ENCODE assay signal across 15 mouse cellular contexts in genomic region chr1:152217404-152217803, GRCm38 (mm10).
DNase-seq lines count a peak whose midpoint lies in the region; ATAC-seq and TF ChIP-seq lines count a peak whose summit lies in the region.
"Had no signal": no experiment of that assay in that cellular context is flagged by ENCODE, and none has a peak within 500 bp of the region (broad histone marks: within the 10 kb centered on the region; RNA-seq: fewer than 3 reads in every experiment).

No protein-coding gene starts in this region.

- H3K9me3 ChIP-seq in hindbrain, postnatal 0 days (ENCODE audit: low read length), result no peaks in the 10 kb centered on the region
- H3K9me3 ChIP-seq in hindbrain, embryonic 10.5 days, result no peaks in the 10 kb centered on the region
- no peaks in the 10 kb centered on the region for H3K9me3 ChIP-seq in midbrain, embryonic 14.5 days (ENCODE audit: control insufficient read depth, low read length)
- H3K9me3 ChIP-seq in midbrain, embryonic 13.5 days, result no peaks in the 10 kb centered on the region
- H3K9me3 ChIP-seq: hindbrain, embryonic 15.5 days; midbrain, embryonic 12.5 days had no signal

- no peak for ATAC-seq in hindbrain, postnatal 0 days
- ATAC-seq in midbrain, embryonic 14.5 days (ENCODE audit: low FRiP score, low TSS enrichment), result no peak
- no peak for ATAC-seq in midbrain, embryonic 13.5 days

- H3K9ac ChIP-seq in hindbrain, postnatal 0 days (replicated peaks; ENCODE audit: low read length), result no peak overlapping the region
- H3K9ac ChIP-seq in midbrain, embryonic 14.5 days (replicated peaks; ENCODE audit: low read length), result no peak overlapping the region
- no peak overlapping the region for H3K9ac ChIP-seq in midbrain, embryonic 13.5 days (replicated peaks)
- H3K9ac ChIP-seq: hindbrain, embryonic 15.5 days; midbrain, embryonic 12.5 days had no signal

- TF ChIP-seq CTCF in hindbrain, postnatal 0 days (IDR thresholded peaks at IDR 0.05; ENCODE audit: low read depth), result no peak

- peak; percentile 19 for DNase-seq in adrenal gland, postnatal 10 days
- no peak for DNase-seq in adrenal gland, adult 8-10 months
- DNase-seq in hindbrain, postnatal 0 days (ENCODE audit: low spot score), result peak; percentile 23
- DNase-seq in hindbrain, embryonic 10.5 days (ENCODE audit: low spot score), result no peak
- DNase-seq in midbrain, embryonic 14.5 days, result peak; percentile 41
- peak; percentile 15 to 29 for DNase-seq in lung, postnatal 4 days
- DNase-seq in retina, embryonic 14.5 days (ENCODE audit: low spot score), result no peak
- DNase-seq: cerebellum, adult 9-11 months; left cerebral cortex, postnatal 4 days; right cerebral cortex, postnatal 25 days; thymus, adult 18-20 months had no signal

- H3K36me3 ChIP-seq in hindbrain, postnatal 0 days (ENCODE audit: insufficient read depth, low read length), result no peaks in the 10 kb centered on the region
- H3K36me3 ChIP-seq in hindbrain, embryonic 10.5 days, result no peaks in the 10 kb centered on the region
- no peaks in the 10 kb centered on the region for H3K36me3 ChIP-seq in midbrain, embryonic 14.5 days (ENCODE audit: control insufficient read depth, insufficient read depth, low read length)
- H3K36me3 ChIP-seq in midbrain, embryonic 13.5 days, result no peaks in the 10 kb centered on the region
- H3K36me3 ChIP-seq: hindbrain, embryonic 15.5 days; midbrain, embryonic 12.5 days had no signal

- 65% methylated on average over 4 of the region's 4 CpGs for WGBS in hindbrain, postnatal 0 days
- WGBS in hindbrain, embryonic 10.5 days, result 79% methylated on average over 4 of the region's 4 CpGs
- 71% methylated on average over 4 of the region's 4 CpGs for WGBS in midbrain, embryonic 14.5 days
- 76% methylated on average over 4 of the region's 4 CpGs for WGBS in midbrain, embryonic 13.5 days

- no peaks in the 10 kb centered on the region for H3K27me3 ChIP-seq in hindbrain, postnatal 0 days (ENCODE audit: insufficient read depth, low read length)
- H3K27me3 ChIP-seq in hindbrain, embryonic 10.5 days (ENCODE audit: insufficient read depth, poor library complexity, severe bottlenecking), result no peaks in the 10 kb centered on the region
- H3K27me3 ChIP-seq in midbrain, embryonic 14.5 days (ENCODE audit: control insufficient read depth, insufficient read depth, low read length), result no peaks in the 10 kb centered on the region
- no peaks in the 10 kb centered on the region for H3K27me3 ChIP-seq in midbrain, embryonic 13.5 days
- H3K27me3 ChIP-seq: hindbrain, embryonic 15.5 days; midbrain, embryonic 12.5 days had no signal

- no peak overlapping the region for H3K4me3 ChIP-seq in hindbrain, postnatal 0 days (ENCODE audit: low read length)
- H3K4me3 ChIP-seq in hindbrain, embryonic 10.5 days, result no peak overlapping the region
- no peak overlapping the region for H3K4me3 ChIP-seq in midbrain, embryonic 14.5 days (replicated peaks; ENCODE audit: low read depth, low read length)
- H3K4me3 ChIP-seq in midbrain, embryonic 13.5 days (replicated peaks), result no peak overlapping the region
- H3K4me3 ChIP-seq: hindbrain, embryonic 15.5 days; midbrain, embryonic 12.5 days had no signal

- no peak overlapping the region for H3K4me2 ChIP-seq in hindbrain, postnatal 0 days (ENCODE audit: low read depth, low read length)
- no peak overlapping the region for H3K4me2 ChIP-seq in midbrain, embryonic 14.5 days (ENCODE audit: low read length)
- no peak overlapping the region for H3K4me2 ChIP-seq in midbrain, embryonic 13.5 days (replicated peaks)
- H3K4me2 ChIP-seq: heart, embryonic 11.5 days; hindbrain, embryonic 15.5 days; midbrain, embryonic 12.5 days had no signal

- H3K27ac ChIP-seq in hindbrain, postnatal 0 days, result no peak overlapping the region
- no peak overlapping the region for H3K27ac ChIP-seq in hindbrain, embryonic 10.5 days
- H3K27ac ChIP-seq in midbrain, embryonic 14.5 days (replicated peaks; ENCODE audit: low read depth, low read length), result no peak overlapping the region
- no peak overlapping the region for H3K27ac ChIP-seq in midbrain, embryonic 13.5 days
- H3K27ac ChIP-seq: hindbrain, embryonic 15.5 days; midbrain, embryonic 12.5 days had no signal

- H3K4me1 ChIP-seq in hindbrain, postnatal 0 days (ENCODE audit: insufficient read depth, low read length), result no peaks in the 10 kb centered on the region
- H3K4me1 ChIP-seq in hindbrain, embryonic 10.5 days (replicated peaks), result no peaks in the 10 kb centered on the region
- no peaks in the 10 kb centered on the region for H3K4me1 ChIP-seq in midbrain, embryonic 14.5 days (ENCODE audit: control insufficient read depth, insufficient read depth, low read length)
- H3K4me1 ChIP-seq in midbrain, embryonic 13.5 days (replicated peaks), result no peaks in the 10 kb centered on the region
- H3K4me1 ChIP-seq: hindbrain, embryonic 15.5 days; midbrain, embryonic 12.5 days had no signal

Comparison
In these comparisons a context has a peak if more than half of its experiments do, and no peak if none do; other contexts are left out.
1. DNase-seq: peak in adrenal gland, postnatal 10 days (single experiment), hindbrain, postnatal 0 days (single experiment), midbrain, embryonic 14.5 days (single experiment) and lung, postnatal 4 days (2 of 2); none in adrenal gland, adult 8-10 months (single experiment), hindbrain, embryonic 10.5 days (single experiment) and retina, embryonic 14.5 days (single experiment).